Mouse (Mus musculus) lung, postnatal 0 days (tissue): ENCODE measurements around the gene Fbf1. TPM values are rescaled to one million over a fixed set of nuclear protein-coding genes. Genes with fewer than 3 reads are reported as not detected.

Experiments
- ATAC-seq: fragments of 200-750 bp; cut with Nextera tagmentation; 2 replicates; pipeline ENCODE4 v1.8.0; 2017; ENCODE audit warnings: moderate library complexity
- DNase-seq: peaks from one replicate; pipeline ENCODE4 v3.0.0-alpha.2; 2016; ENCODE audit warnings: low spot score
- H3K27ac ChIP-seq: fragments of 300-500 bp; sonication (generic); 2 replicates; pipeline ENCODE4 v1.5.1; 2014; ENCODE audit warnings: antibody characterized with exemption, mild to moderate bottlenecking, low read length, mixed read lengths
- H3K27me3 ChIP-seq: fragments of 300-500 bp; sonication (generic); replicated peaks from 2 replicates; pipeline ENCODE4 v1.6.1; 2014; ENCODE audit warnings: low read length, mixed read lengths; ENCODE audit not compliant: insufficient read depth
- H3K36me3 ChIP-seq: fragments of 300-500 bp; sonication (generic); 2 replicates; pipeline ENCODE4 v1.6.1; 2014; ENCODE audit warnings: low read length, mixed read lengths; ENCODE audit not compliant: insufficient read depth
- H3K4me1 ChIP-seq: fragments of 300-500 bp; sonication (generic); 2 replicates; pipeline ENCODE4 v1.6.1; 2014; ENCODE audit warnings: antibody characterized with exemption, low read depth, low read length, mixed read lengths; ENCODE audit not compliant: insufficient read depth
- H3K4me2 ChIP-seq: fragments of 300-500 bp; sonication (generic); replicated peaks from 2 replicates; pipeline ENCODE4 v1.6.1; 2014; ENCODE audit warnings: low read depth, mild to moderate bottlenecking, low read length, moderate library complexity, mixed read lengths
- H3K4me3 ChIP-seq: fragments of 300-500 bp; sonication (generic); 2 replicates; pipeline ENCODE4 v1.5.1; 2014; ENCODE audit warnings: low read depth, low read length
- H3K9ac ChIP-seq: fragments of 300-500 bp; sonication (generic); replicated peaks from 2 replicates; pipeline ENCODE4 v1.6.1; 2014; ENCODE audit warnings: low read depth, mild to moderate bottlenecking
- H3K9me3 ChIP-seq: fragments of 300-500 bp; sonication (generic); 2 replicates; pipeline ENCODE4 v1.6.1; 2016; ENCODE audit warnings: low read length, mixed read lengths
- CTCF ChIP-seq: IDR thresholded peaks from 2 replicates; pipeline ENCODE4 v1.5.1; 2016; ENCODE audit warnings: antibody characterized with exemption, mild to moderate bottlenecking
- EP300 ChIP-seq: IDR thresholded peaks from 2 replicates; pipeline ENCODE4 v1.6.1; 2016; ENCODE audit warnings: antibody characterized with exemption, mild to moderate bottlenecking, control low read depth
- WGBS: fragments of 180-500 bp; shearing (Covaris S2); extraction: QIAGEN DNeasy Blood & Tissue Kit; methylation state at CpG from one replicate; pipeline ENCODE4 v1.1.7; 2014; 5-methylcytosine and 5-hydroxymethylcytosine counted together
- polyA plus RNA-seq: library from polyadenylated mRNA; unstranded; fragments of >200 nt; fragmentation: Nextera tagmentation; extraction: Ambion mirVana; gene quantifications from 2 replicates; pipeline ENCODE4 v1.2.1, GENCODE M21; 2015

Gene Fbf1
- polyA plus RNA-seq, 1 experiment from 2014 or later = 11.9 TPM

DNA sequence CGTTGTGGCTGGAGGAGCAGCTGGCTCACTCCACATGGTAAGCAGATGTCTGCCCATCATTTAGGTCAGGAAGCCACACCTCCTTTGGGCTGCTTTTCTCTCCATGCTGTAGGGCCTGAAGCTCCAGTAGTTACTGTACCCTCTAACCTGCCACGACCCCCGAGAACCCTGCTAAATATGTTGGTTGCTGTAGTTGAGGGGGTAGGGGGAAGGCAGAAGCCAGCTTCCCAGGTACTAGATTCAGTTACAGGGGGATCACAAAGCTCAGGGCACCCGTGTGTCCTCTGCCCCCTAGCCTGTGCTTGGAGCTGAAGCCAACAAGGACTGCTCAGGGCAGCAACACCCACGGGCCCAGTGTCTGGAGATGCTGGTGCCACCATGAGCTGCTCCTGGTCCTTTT, 34.5 kb downstream of the Fbf1 start:
- ATAC-seq (no peak), DNase-seq (no peak)
- no peak overlapping the region for H3K9ac ChIP-seq
- 0 out of 2 replicates have a peak, but pooled peaks cover 7% of the 10 kb centered on the region for H3K36me3 ChIP-seq
- peaks cover 5% of the 10 kb centered on the region; the same call in 1 of the 2 replicates for H3K4me1 ChIP-seq
- no peaks in the 10 kb centered on the region for H3K27me3 ChIP-seq
- no peak overlapping the region for H3K4me2 ChIP-seq
- no peaks in the 10 kb centered on the region for H3K9me3 ChIP-seq
- TF ChIP-seq EP300 (no peak), CTCF (no peak)
- 73% methylated on average over 5 of the region's 5 CpGs for WGBS
- H3K4me3 ChIP-seq = no peak overlapping the region
- H3K27ac ChIP-seq = no peak overlapping the region

- Histone ChIP-seq H3K27ac (no peak overlapping the region), H3K27me3 (no peaks in the 10 kb centered on the region), H3K4me3 (no peak overlapping the region), H3K36me3 (0 out of 2 replicates have a peak, but pooled peaks cover 7% of the 10 kb centered on the region), H3K9me3 (no peaks in the 10 kb centered on the region), H3K4me1 (peaks cover 9% of the 10 kb centered on the region; the same call in 1 of the 2 replicates), H3K4me2 (no peak overlapping the region), H3K9ac (no peak overlapping the region)
- 75% methylated on average over 16 of the region's 16 CpGs for WGBS
- peak; percentile 32 for DNase-seq
- ATAC-seq = no peak
- TF ChIP-seq EP300 = no peak
- TF ChIP-seq CTCF = peak; percentile 57
Observed at GRCm38 (mm10) chr11:116132366-116133333, 35.3 kb downstream of the Fbf1 start.

DNA sequence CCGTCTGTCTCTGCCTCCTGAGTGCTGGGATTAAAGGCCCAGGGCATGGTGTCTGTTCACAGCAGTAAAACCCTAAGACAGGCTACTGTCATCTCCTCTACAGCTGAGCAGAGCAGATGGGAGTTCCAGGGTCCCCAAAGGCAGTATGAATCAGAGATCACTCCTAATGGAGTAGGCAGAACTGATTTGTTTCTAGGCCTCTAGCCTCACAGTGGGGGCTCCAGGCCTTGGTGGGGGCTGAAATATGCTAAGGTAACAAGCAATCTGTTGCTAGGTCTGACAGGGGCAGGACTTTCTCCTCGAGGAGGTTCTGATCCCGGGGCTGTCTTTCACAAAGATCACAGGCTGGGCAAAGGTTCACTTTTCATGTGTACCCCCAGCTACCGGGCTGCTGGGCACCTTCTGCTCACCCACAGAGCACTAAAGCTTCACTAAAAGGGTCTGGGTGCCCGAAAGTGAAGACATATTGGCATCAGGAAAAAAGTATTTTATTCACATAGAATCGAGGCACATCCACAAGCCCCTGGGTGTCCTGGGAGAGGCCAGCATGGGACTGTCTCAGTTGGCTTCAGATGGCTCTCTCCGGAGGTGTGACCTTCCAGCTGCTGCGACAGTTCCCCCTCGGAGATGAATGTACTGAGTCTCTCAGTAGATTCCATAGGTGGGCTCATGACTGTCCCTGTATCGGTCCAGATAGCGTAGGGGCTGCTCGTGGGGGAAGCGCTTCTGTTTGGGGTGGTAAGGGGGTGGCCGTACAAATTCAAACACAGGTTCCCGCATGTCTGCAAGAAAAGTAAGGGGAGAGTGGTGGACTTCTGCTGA, 36.4 kb downstream of the Fbf1 start:
- Histone ChIP-seq H3K4me1 (peaks cover 15% of the 10 kb centered on the region), H3K9ac (peak overlapping the region; percentile 23; the same call in 1 of the 2 replicates), H3K27me3 (no peaks in the 10 kb centered on the region), H3K36me3 (0 out of 2 replicates have a peak, but pooled peaks cover 7% of the 10 kb centered on the region), H3K27ac (peak overlapping the region; percentile 98), H3K4me2 (peak overlapping the region; percentile 73), H3K9me3 (no peaks in the 10 kb centered on the region), H3K4me3 (peak overlapping the region; percentile 62; the same call in 1 of the 2 replicates)
- DNase-seq (peak; percentile 18), ATAC-seq (no peak)
- 74% methylated on average over 15 of the region's 15 CpGs for WGBS
- TF ChIP-seq CTCF (no peak), EP300 (no peak)

- peak within 1 kb of the TSS; percentile 73 for H3K4me2 ChIP-seq
- 0 out of 2 replicates have a peak, but pooled peaks cover 12% of the 10 kb centered on the region for H3K36me3 ChIP-seq
- H3K27me3 ChIP-seq = no peaks in the 10 kb centered on the region
- H3K9ac ChIP-seq = peak within 1 kb of the TSS; percentile 73
- peak; percentile 97 for DNase-seq
- under 1% methylated on average over 69 of the region's 69 CpGs for WGBS
- TF ChIP-seq CTCF (peak; percentile 100), EP300 (no peak; the same call in 1 of the 2 replicates)
- H3K4me1 ChIP-seq = peaks cover 15% of the 10 kb centered on the region
- H3K9me3 ChIP-seq = no peaks in the 10 kb centered on the region
- peak within 1 kb of the TSS; percentile 62 for H3K4me3 ChIP-seq
- ATAC-seq = peak; percentile 88
- peak within 1 kb of the TSS; percentile 98 for H3K27ac ChIP-seq
Observed at GRCm38 (mm10) chr11:116130488-116131205, 37.3 kb downstream of the Fbf1 start, which contains the start of gene Trim65. Gene Trim65, minus strand, starts transcription at chr11:116131128.

GRCm38 (mm10) chr11:116129993-116130487, 37.9 kb downstream of the Fbf1 start:
- Histone ChIP-seq H3K4me1 (peaks cover 15% of the 10 kb centered on the region), H3K9ac (peak overlapping the region; percentile 73), H3K4me3 (peak overlapping the region; percentile 62), H3K4me2 (peak overlapping the region; percentile 73), H3K27ac (peak overlapping the region; percentile 98), H3K27me3 (no peaks in the 10 kb centered on the region), H3K9me3 (no peaks in the 10 kb centered on the region), H3K36me3 (0 out of 2 replicates have a peak, but pooled peaks cover 12% of the 10 kb centered on the region)
- WGBS = 36% methylated on average over 8 of the region's 8 CpGs
- DNase-seq (peak; percentile 54), ATAC-seq (peak; percentile 0; the same call in 1 of the 2 replicates)
- TF ChIP-seq CTCF (no peak), EP300 (no peak)
